9 mouse cellular contexts compared by ENCODE assay signal in genomic region chr1:171390101-171390500, GRCm38 (mm10). TPM values are rescaled to one million over a fixed set of nuclear protein-coding genes. Genes with fewer than 3 reads are reported as not detected.
DNase-seq lines count a peak whose midpoint lies in the region; ATAC-seq and TF ChIP-seq lines count a peak whose summit lies in the region.
"Had no signal": no experiment of that assay in that cellular context is flagged by ENCODE, and none has a peak within 500 bp of the region (broad histone marks: within the 10 kb centered on the region; RNA-seq: fewer than 3 reads in every experiment).

No protein-coding gene starts in this region.

- no peak overlapping the region for H3K4me2 ChIP-seq in hindbrain, postnatal 0 days (ENCODE audit: low read depth, low read length)
- H3K4me2 ChIP-seq: embryonic facial prominence, embryonic 12.5 days had no signal

- H3K4me3 ChIP-seq in hindbrain, postnatal 0 days (ENCODE audit: low read length) = no peak overlapping the region
- H3K4me3 ChIP-seq: embryonic facial prominence, embryonic 12.5 days had no signal

- H3K4me1 ChIP-seq in hindbrain, postnatal 0 days (ENCODE audit: insufficient read depth, low read length) = no peaks in the 10 kb centered on the region

- H3K9ac ChIP-seq in hindbrain, postnatal 0 days (replicated peaks; ENCODE audit: low read length) = no peak overlapping the region
- H3K9ac ChIP-seq: embryonic facial prominence, embryonic 12.5 days had no signal

- no peak for TF ChIP-seq CTCF in hindbrain, postnatal 0 days (IDR thresholded peaks at IDR 0.05; ENCODE audit: low read depth)

- H3K27me3 ChIP-seq in hindbrain, postnatal 0 days (ENCODE audit: insufficient read depth, low read length) = no peaks in the 10 kb centered on the region
- H3K27me3 ChIP-seq: embryonic facial prominence, embryonic 12.5 days had no signal

- peak; percentile 98 for DNase-seq in heart, adult 11 months
- DNase-seq in heart, postnatal 25 days (ENCODE audit: low spot score) = no peak
- peak; percentile 21 to 26 for DNase-seq in heart, postnatal 36 days
- DNase-seq in lung, postnatal 4 days = peak; percentile 67 to 70
- DNase-seq in thymus, postnatal 0 days (ENCODE audit: low spot score) = peak; percentile 85
- DNase-seq in hindbrain, postnatal 0 days (ENCODE audit: low spot score) = no peak
- DNase-seq in layer of hippocampus, postnatal 25 days (ENCODE audit: extremely low spot score in 1 of 2, low spot score in 1 of 2) = no peak

- H3K36me3 ChIP-seq in hindbrain, postnatal 0 days (ENCODE audit: insufficient read depth, low read length) = no peaks in the 10 kb centered on the region
- H3K36me3 ChIP-seq: embryonic facial prominence, embryonic 12.5 days had no signal

- no peak overlapping the region for H3K27ac ChIP-seq in hindbrain, postnatal 0 days
- H3K27ac ChIP-seq: embryonic facial prominence, embryonic 12.5 days had no signal

- intact Hi-C loops in heart, postnatal 25 days (cut with DNase I) = no loop called here
- intact Hi-C loops in heart, postnatal 36 days (cut with DNase I) = no loop called here

- 79% methylated on average over 4 of the region's 4 CpGs for WGBS in hindbrain, postnatal 0 days

- H3K9me3 ChIP-seq in hindbrain, postnatal 0 days (ENCODE audit: low read length) = no peaks in the 10 kb centered on the region
- H3K9me3 ChIP-seq: embryonic facial prominence, embryonic 12.5 days had no signal

- no peak for ATAC-seq in hindbrain, postnatal 0 days
- no peak for ATAC-seq in cerebellum, adult (ENCODE audit: insufficient number of reproducible peaks, low FRiP score, low TSS enrichment)

RNA-seq across cellular contexts. Expression of gene Arhgap30, which starts 1.3 kb away (rescaled TPM):
- total RNA-seq in heart, postnatal 25 days (2021) = 1 to 10 TPM; 2.7 TPM
- total RNA-seq in heart, postnatal 36 days (2021) = 1 to 10 TPM; 2.7 to 2.9 TPM
- polyA plus RNA-seq in thymus, postnatal 0 days (2015; fragmentation: Nextera tagmentation; extraction: Ambion mirVana) = 64.2 and 73.2 TPM in 2 replicates
- 0.52 and 1.3 TPM in 2 replicates for total RNA-seq in hindbrain, postnatal 0 days (2014; rRNA removed)
- polyA plus RNA-seq in hindbrain, postnatal 0 days (2015; fragmentation: Nextera tagmentation; extraction: Ambion mirVana) = 0.77 and 0.84 TPM in 2 replicates
- 1 to 10 TPM; 1.8 to 2.0 TPM for total RNA-seq in layer of hippocampus, postnatal 25 days (2021)

RNA-seq across cellular contexts. Expression of gene Nectin4, which starts 20.2 kb away (rescaled TPM):
- under 1 TPM; 0.21 to 0.42 TPM for total RNA-seq in heart, postnatal 25 days (2021)
- under 1 TPM; 0.08 to 0.30 TPM for total RNA-seq in heart, postnatal 36 days (2021)
- 0.91 and 1.1 TPM in 2 replicates for polyA plus RNA-seq in thymus, postnatal 0 days (2015; fragmentation: Nextera tagmentation; extraction: Ambion mirVana)
- 2.8 and 5.0 TPM in 2 replicates for total RNA-seq in hindbrain, postnatal 0 days (2014; rRNA removed)
- 3.8 and 4.9 TPM in 2 replicates for polyA plus RNA-seq in hindbrain, postnatal 0 days (2015; fragmentation: Nextera tagmentation; extraction: Ambion mirVana)
- 1 to 10 TPM; 3.6 to 3.7 TPM for total RNA-seq in layer of hippocampus, postnatal 25 days (2021)

RNA-seq across cellular contexts. Expression of gene Usf1, which starts 21.0 kb away (rescaled TPM):
- 10 to 100 TPM; 38.7 to 42.6 TPM for total RNA-seq in heart, postnatal 25 days (2021)
- 10 to 100 TPM; 41.0 to 52.1 TPM for total RNA-seq in heart, postnatal 36 days (2021)
- 80.7 and 90.6 TPM in 2 replicates for polyA plus RNA-seq in thymus, postnatal 0 days (2015; fragmentation: Nextera tagmentation; extraction: Ambion mirVana)
- 133 and 148 TPM in 2 replicates for total RNA-seq in hindbrain, postnatal 0 days (2014; rRNA removed)
- 132 and 141 TPM in 2 replicates for polyA plus RNA-seq in hindbrain, postnatal 0 days (2015; fragmentation: Nextera tagmentation; extraction: Ambion mirVana)
- 100 to 1,000 TPM; 113 to 139 TPM for total RNA-seq in layer of hippocampus, postnatal 25 days (2021)

RNA-seq across cellular contexts. Expression of gene Tstd1, which starts 28.6 kb away (rescaled TPM):
- total RNA-seq in heart, postnatal 25 days (2021) = 1 to 10 TPM; 1.2 to 1.6 TPM
- 1 to 10 TPM; 1.2 to 1.6 TPM for total RNA-seq in heart, postnatal 36 days (2021)
- polyA plus RNA-seq in thymus, postnatal 0 days (2015; fragmentation: Nextera tagmentation; extraction: Ambion mirVana) = 4.7 and 4.8 TPM in 2 replicates
- total RNA-seq in hindbrain, postnatal 0 days (2014; rRNA removed) = 1.5 TPM in 1 of 2 replicates, not detected in the other
- polyA plus RNA-seq in hindbrain, postnatal 0 days (2015; fragmentation: Nextera tagmentation; extraction: Ambion mirVana) = 2.3 and 2.7 TPM in 2 replicates
- total RNA-seq in layer of hippocampus, postnatal 25 days (2021) = 1 to 10 TPM; 3.1 to 3.3 TPM

RNA-seq across cellular contexts. Expression of gene Klhdc9, which starts 29.5 kb away (rescaled TPM):
- total RNA-seq in heart, postnatal 25 days (2021) = not detected
- total RNA-seq in heart, postnatal 36 days (2021) = not detected
- polyA plus RNA-seq in thymus, postnatal 0 days (2015; fragmentation: Nextera tagmentation; extraction: Ambion mirVana) = 0.76 and 1.4 TPM in 2 replicates
- total RNA-seq in hindbrain, postnatal 0 days (2014; rRNA removed) = 4.3 and 5.1 TPM in 2 replicates
- polyA plus RNA-seq in hindbrain, postnatal 0 days (2015; fragmentation: Nextera tagmentation; extraction: Ambion mirVana) = 5.3 and 7.8 TPM in 2 replicates
- 1 to 10 TPM; 6.4 to 9.2 TPM for total RNA-seq in layer of hippocampus, postnatal 25 days (2021)

Comparison
In these comparisons a context has a peak if more than half of its experiments do, and no peak if none do; other contexts are left out.
1. DNase-seq: peak in heart, adult 11 months (single experiment), heart, postnatal 36 days (2 of 2), lung, postnatal 4 days (2 of 2) and thymus, postnatal 0 days (single experiment); none in heart, postnatal 25 days (single experiment), hindbrain, postnatal 0 days (single experiment) and layer of hippocampus, postnatal 25 days (0 of 2).